Mouse (Mus musculus) G1E (cell line): ENCODE data around the gene Edc3. TPM values are rescaled to one million over a fixed set of nuclear protein-coding genes. Genes with fewer than 3 reads are reported as not detected.

Source experiments
- ATAC-seq: 2 replicates; pipeline ENCODE4 v1.8.0; 2016; ENCODE audit warnings: mild to moderate bottlenecking; ENCODE audit not compliant: insufficient number of reproducible peaks, poor library complexity, low FRiP score, severe bottlenecking; ENCODE audit errors: extremely low read depth
- DNase-seq: peaks from one replicate; pipeline ENCODE4 v3.0.0; 2012; ENCODE audit warnings: low spot score
- H3K27me3 ChIP-seq: 2 replicates; pipeline ENCODE4 v1.6.1; 2012; ENCODE audit warnings: mild to moderate bottlenecking, low read length, inconsistent platforms; ENCODE audit not compliant: insufficient read depth
- H3K36me3 ChIP-seq: replicated peaks from 2 replicates; pipeline ENCODE3; 2012; ENCODE audit warnings: mild to moderate bottlenecking, inconsistent platforms
- H3K4me1 ChIP-seq: 2 replicates; pipeline ENCODE4 v1.6.1; 2012; ENCODE audit warnings: low read depth, low read length, inconsistent platforms, mixed read lengths; ENCODE audit not compliant: insufficient read depth
- H3K4me3 ChIP-seq: 2 replicates; pipeline ENCODE4 v1.5.1; 2012; ENCODE audit warnings: low read depth, mild to moderate bottlenecking, inconsistent platforms, low read length, moderate library complexity, mixed read lengths
- H3K9me3 ChIP-seq: replicated peaks from 2 replicates; pipeline ENCODE4 v1.6.1; 2012; ENCODE audit warnings: inconsistent platforms
- CTCF ChIP-seq: IDR thresholded peaks from 2 replicates; pipeline ENCODE4 v1.5.1; 2012; ENCODE audit warnings: low read depth, low read length, inconsistent platforms, mixed read lengths
- GATA1 ChIP-seq: IDR thresholded peaks from 2 replicates; pipeline ENCODE4 v1.6.1; 2012; ENCODE audit warnings: borderline replicate concordance, low read length, inconsistent platforms, mixed read lengths
- GATA2 ChIP-seq: IDR thresholded peaks from 2 replicates; pipeline ENCODE4 v1.6.1; 2012; ENCODE audit warnings: low read depth, low read length, inconsistent platforms, borderline replicate concordance
- POLR2AphosphoS5 ChIP-seq: IDR thresholded peaks from 2 replicates; pipeline ENCODE4 v1.6.1; 2012; ENCODE audit warnings: low read depth, low read length, inconsistent platforms; ENCODE audit not compliant: insufficient replicate concordance
- TAL1 ChIP-seq: conservative IDR thresholded peaks from 2 replicates; pipeline ENCODE4 v1.6.1; 2012; ENCODE audit warnings: low read depth, low read length, inconsistent platforms, mixed read lengths
- polyA plus RNA-seq: library from polyadenylated mRNA; stranded (reverse); fragments of >175 nt; gene quantifications from 2 replicates; pipeline ENCODE4 v1.2.3, GENCODE M21; 2012
- total RNA-seq, 2 experiments: library from RNA; stranded (forward) in 1 of 2; stranded (reverse) in 1 of 2; fragments of 200-1000 nt in 1 of 2; fragments of >200 nt in 1 of 2; fragmentation: Nextera tagmentation in 1 of 2; gene quantifications; 2 replicates each; pipeline ENCODE4 v1.2.3; 2014 to 2017

Gene Edc3
- total and polyA plus RNA-seq, 3 experiments: 5.7 to 13.2 (median 9.5) TPM

GRCm38 (mm10) chr9:57666536-57666935 lies 41.8 kb upstream of the Edc3 start:
- Histone ChIP-seq H3K27me3 (peaks cover 36% of the 10 kb centered on the region), H3K36me3 (no peaks in the 10 kb centered on the region), H3K9me3 (no peaks in the 10 kb centered on the region), H3K4me1 (no peaks in the 10 kb centered on the region), H3K4me3 (no peak overlapping the region)
- no peak for DNase-seq
- no peak for TF ChIP-seq TAL1
- TF ChIP-seq POLR2AphosphoS5: no peak
- TF ChIP-seq CTCF: no peak
- TF ChIP-seq GATA1: no peak
- TF ChIP-seq GATA2: no peak
- ATAC-seq: no peak

- no peaks in the 10 kb centered on the region for H3K36me3 ChIP-seq
- DNase-seq (no peak), ATAC-seq (no peak)
- no peaks in the 10 kb centered on the region for H3K9me3 ChIP-seq
- H3K4me3 ChIP-seq: no peak overlapping the region
- no peak for TF ChIP-seq GATA2
- no peak for TF ChIP-seq CTCF
- no peak for TF ChIP-seq TAL1
- no peak for TF ChIP-seq GATA1
- TF ChIP-seq POLR2AphosphoS5: no peak
- H3K4me1 ChIP-seq: no peaks in the 10 kb centered on the region
- peaks cover 34% of the 10 kb centered on the region for H3K27me3 ChIP-seq
These were observed 41.2 kb upstream of the Edc3 start for GRCm38 (mm10) chr9:57667136-57667535.

- ATAC-seq: no peak
- Histone ChIP-seq H3K36me3 (no peaks in the 10 kb centered on the region), H3K9me3 (no peaks in the 10 kb centered on the region), H3K27me3 (peaks cover 34% of the 10 kb centered on the region), H3K4me3 (no peak overlapping the region), H3K4me1 (no peaks in the 10 kb centered on the region)
- no peak for TF ChIP-seq GATA1
- no peak for TF ChIP-seq TAL1
- TF ChIP-seq GATA2: no peak
- TF ChIP-seq CTCF: no peak
- no peak for TF ChIP-seq POLR2AphosphoS5
- DNase-seq: no peak
These were observed 40.5 kb upstream of the Edc3 start for GRCm38 (mm10) chr9:57667817-57668216.

GRCm38 (mm10) chr9:57668277-57668676 lies 40.1 kb upstream of the Edc3 start:
- no peak for DNase-seq
- H3K9me3 ChIP-seq: no peaks in the 10 kb centered on the region
- H3K36me3 ChIP-seq: no peaks in the 10 kb centered on the region
- no peaks in the 10 kb centered on the region for H3K4me1 ChIP-seq
- TF ChIP-seq GATA2 (no peak), TAL1 (no peak), POLR2AphosphoS5 (no peak), GATA1 (no peak), CTCF (no peak)
- H3K4me3 ChIP-seq: no peak overlapping the region
- no peak for ATAC-seq
- peaks cover 34% of the 10 kb centered on the region for H3K27me3 ChIP-seq

GRCm38 (mm10) chr9:57669566-57669965 lies 38.8 kb upstream of the Edc3 start:
- H3K9me3 ChIP-seq: no peaks in the 10 kb centered on the region
- no peaks in the 10 kb centered on the region for H3K4me1 ChIP-seq
- H3K27me3 ChIP-seq: peaks cover 32% of the 10 kb centered on the region
- no peaks in the 10 kb centered on the region for H3K36me3 ChIP-seq
- no peak for TF ChIP-seq TAL1
- TF ChIP-seq CTCF: no peak
- TF ChIP-seq GATA1: no peak
- no peak for TF ChIP-seq GATA2
- TF ChIP-seq POLR2AphosphoS5: no peak
- no peak overlapping the region for H3K4me3 ChIP-seq
- DNase-seq (no peak), ATAC-seq (no peak)

- TF ChIP-seq TAL1: no peak
- H3K4me1 ChIP-seq: no peaks in the 10 kb centered on the region
These were observed 37.3 kb upstream of the Edc3 start for GRCm38 (mm10) chr9:57671037-57671436.

GRCm38 (mm10) chr9:57671500-57671899 lies 36.8 kb upstream of the Edc3 start:
- Histone ChIP-seq H3K36me3 (no peaks in the 10 kb centered on the region), H3K4me1 (no peaks in the 10 kb centered on the region), H3K9me3 (no peaks in the 10 kb centered on the region), H3K4me3 (no peak overlapping the region), H3K27me3 (peaks cover 24% of the 10 kb centered on the region)
- ATAC-seq (no peak), DNase-seq (no peak)
- no peak for TF ChIP-seq CTCF
- no peak for TF ChIP-seq TAL1
- no peak for TF ChIP-seq GATA1
- TF ChIP-seq POLR2AphosphoS5: no peak
- no peak for TF ChIP-seq GATA2

More at GRCm38 (mm10) chr9:57671037-57671436, 37.3 kb upstream of the Edc3 start:
- ATAC-seq (no peak), DNase-seq (no peak)
- Histone ChIP-seq H3K36me3 (no peaks in the 10 kb centered on the region), H3K4me3 (no peak overlapping the region), H3K9me3 (no peaks in the 10 kb centered on the region), H3K27me3 (peaks cover 28% of the 10 kb centered on the region)
